Mouse (Mus musculus) heart, postnatal 10 days (tissue): Measurements from ENCODE around the gene Slc24a4. TPM values are rescaled to one million over a fixed set of nuclear protein-coding genes. Genes with fewer than 3 reads are reported as not detected.
"Not testable (repeated sequence)": the region's sequence is repeated elsewhere in the genome, so short reads cannot be mapped to it uniquely, and the experiment has no call there.

Experiments used
- DNase-seq, 2 experiments: peaks; one replicate each; pipeline ENCODE4 v3.0.0; 2021
- intact Hi-C: fragments of 180-260 bp; cut with DNase I; formaldehyde crosslinking; loops from one replicate; pipeline ENCODE4 v1.15.1; 2025
- total RNA-seq, 2 experiments: library from RNA; stranded (reverse); gene quantifications; 2 replicates each; pipeline ENCODE4 v1.2.3; 2021

Gene Slc24a4
- total RNA-seq, 2 experiments from 2014 or later = 0.84 to 2.0 TPM

- intact Hi-C loops = no loop called here
- DNase-seq = peak; percentile 41 to 52
These were observed 113.7 kb downstream of the Slc24a4 start for GRCm38 (mm10) chr12:102242076-102242722.

GRCm38 (mm10) chr12:102243915-102244314, 115.4 kb downstream of the Slc24a4 start:
- intact Hi-C loops = no loop called here
- DNase-seq = no peak

- intact Hi-C loops = no loop called here
- no peak for DNase-seq
These were observed 117.7 kb downstream of the Slc24a4 start for GRCm38 (mm10) chr12:102246226-102246625.

GRCm38 (mm10) chr12:102248104-102248503, 119.6 kb downstream of the Slc24a4 start:
- intact Hi-C loops = no loop called here
- no peak for DNase-seq

GRCm38 (mm10) chr12:102250316-102250715, 121.8 kb downstream of the Slc24a4 start:
- DNase-seq = no peak
- intact Hi-C loops = loop anchor here (5.0 kb wide), 2 partner anchors 92 to 217 kb away; partner anchors contain the start of gene Golga5

GRCm38 (mm10) chr12:102251070-102251469, 122.5 kb downstream of the Slc24a4 start:
- intact Hi-C loops = loop anchor here (5.0 kb wide), 2 partner anchors 91 to 216 kb away; partner anchors contain the start of gene Golga5
- no peak for DNase-seq

- DNase-seq = peak; percentile 38 to 47
- intact Hi-C loops = loop anchor here (5.0 kb wide), 2 partner anchors 90 to 215 kb away; partner anchors contain the start of gene Golga5
These were observed 123.5 kb downstream of the Slc24a4 start for GRCm38 (mm10) chr12:102251985-102252384.

- intact Hi-C loops = loop anchor here (5.0 kb wide), 2 partner anchors 90 to 215 kb away; partner anchors contain the start of gene Golga5
- no peak for DNase-seq
These were observed 124.0 kb downstream of the Slc24a4 start for GRCm38 (mm10) chr12:102252525-102252924.

- DNase-seq = peak in 1 of 2 experiments; percentile 18
- intact Hi-C loops = no loop called here
These were observed 126.5 kb downstream of the Slc24a4 start for GRCm38 (mm10) chr12:102255012-102255411.

- no peak for DNase-seq
- intact Hi-C loops = no loop called here
These were observed 130.1 kb downstream of the Slc24a4 start for GRCm38 (mm10) chr12:102258522-102259112.

GRCm38 (mm10) chr12:102261933-102262396, 133.4 kb downstream of the Slc24a4 start:
- intact Hi-C loops = no loop called here
- DNase-seq = no peak

GRCm38 (mm10) chr12:102262809-102263208, 134.3 kb downstream of the Slc24a4 start:
- DNase-seq = no peak

GRCm38 (mm10) chr12:102263249-102263648, 134.7 kb downstream of the Slc24a4 start:
- intact Hi-C loops = no loop called here
- DNase-seq = no peak

More at GRCm38 (mm10) chr12:102262809-102263208, 134.3 kb downstream of the Slc24a4 start:
- intact Hi-C loops = no loop called here

- no peak for DNase-seq
These were observed 137.9 kb downstream of the Slc24a4 start for GRCm38 (mm10) chr12:102266433-102266832.

GRCm38 (mm10) chr12:102269144-102269543, 140.6 kb downstream of the Slc24a4 start:
- intact Hi-C loops = no loop called here
- no peak for DNase-seq

More at GRCm38 (mm10) chr12:102266433-102266832, 137.9 kb downstream of the Slc24a4 start:
- intact Hi-C loops = no loop called here

- intact Hi-C loops = no loop called here
- no peak for DNase-seq
These were observed 142.4 kb downstream of the Slc24a4 start for GRCm38 (mm10) chr12:102270776-102271405.

GRCm38 (mm10) chr12:102271447-102271846, 142.9 kb downstream of the Slc24a4 start:
- intact Hi-C loops = no loop called here
- DNase-seq = peak; percentile 38 to 41

GRCm38 (mm10) chr12:102275833-102276443, 147.4 kb downstream of the Slc24a4 start:
- intact Hi-C loops = no loop called here
- peak; percentile 79 to 82 for DNase-seq

GRCm38 (mm10) chr12:102280290-102280689, 151.8 kb downstream of the Slc24a4 start:
- intact Hi-C loops, DNase-seq: not testable (repeated sequence)

- intact Hi-C loops = no loop called here
- peak in 1 of 2 experiments; percentile 15 for DNase-seq
These were observed 152.5 kb downstream of the Slc24a4 start for GRCm38 (mm10) chr12:102280867-102281503.
